Mouse (Mus musculus) cerebellum, adult (tissue): ENCODE results near the gene Hist1h3f.
A peak's percentile ranks its signal among the peaks of the same experiment; 100 is the strongest.

Source experiments
- ATAC-seq: cut with Nextera tagmentation; 2 replicates; pipeline ENCODE4 v1.9.2; 2017; ENCODE audit warnings: mild to moderate bottlenecking, moderate library complexity, mixed read lengths; ENCODE audit not compliant: insufficient number of reproducible peaks, low FRiP score, low TSS enrichment

Hist1h3f gene

GRCm38 (mm10) chr13:23517603-23518294 is 26.1 kb upstream of the Hist1h3f start:
- ATAC-seq = peak; percentile 50; the same call in 1 of the 2 replicates

GRCm38 (mm10) chr13:23518295-23518603 is 25.6 kb upstream of the Hist1h3f start:
- no peak for ATAC-seq

- ATAC-seq = no peak
These were observed 25.0 kb upstream of the Hist1h3f start for GRCm38 (mm10) chr13:23518885-23519284.

GRCm38 (mm10) chr13:23519416-23519815 is 24.4 kb upstream of the Hist1h3f start:
- no peak for ATAC-seq

GRCm38 (mm10) chr13:23521703-23522102 is 22.1 kb upstream of the Hist1h3f start:
- ATAC-seq = no peak

GRCm38 (mm10) chr13:23523976-23524375 is 19.9 kb upstream of the Hist1h3f start:
- no peak for ATAC-seq

- peak; percentile 38; the same call in 1 of the 2 replicates for ATAC-seq
These were observed 19.2 kb upstream of the Hist1h3f start for GRCm38 (mm10) chr13:23524654-23525053.

- no peak for ATAC-seq
These were observed 18.0 kb upstream of the Hist1h3f start for GRCm38 (mm10) chr13:23525901-23526300.

- 0 out of 2 replicates have a peak, but pooled peaks have one; percentile 22 for ATAC-seq
These were observed 17.5 kb upstream of the Hist1h3f start for GRCm38 (mm10) chr13:23526312-23526711.

- no peak for ATAC-seq
These were observed 14.8 kb upstream of the Hist1h3f start for GRCm38 (mm10) chr13:23529005-23529404.

GRCm38 (mm10) chr13:23529480-23530165 is 14.2 kb upstream of the Hist1h3f start:
- ATAC-seq = no peak

- ATAC-seq = no peak
These were observed 13.5 kb upstream of the Hist1h3f start for GRCm38 (mm10) chr13:23530181-23530900.

GRCm38 (mm10) chr13:23530901-23531875 is 12.7 kb upstream of the Hist1h3f start, which contains the start of gene Hist1h4h:
Gene Hist1h4h, plus strand, starts transcription at chr13:23531050.
- ATAC-seq = peak; percentile 83

GRCm38 (mm10) chr13:23532262-23533075 is 11.4 kb upstream of the Hist1h3f start:
- no peak for ATAC-seq

- peak; percentile 73 for ATAC-seq
These were observed 10.1 kb upstream of the Hist1h3f start, which contains the start of gene Hist1h2af for GRCm38 (mm10) chr13:23533560-23534367. Gene Hist1h2af, plus strand, starts transcription at chr13:23533906.

- no peak for ATAC-seq
These were observed 9.3 kb upstream of the Hist1h3f start for GRCm38 (mm10) chr13:23534368-23535131.
